Mouse (Mus musculus) intestine, embryonic 16.5 days (tissue): ENCODE results near the gene Gtf2i. TPM values are rescaled to one million over a fixed set of nuclear protein-coding genes. Genes with fewer than 3 reads are reported as not detected.

Experiments used
- ATAC-seq: fragments of 200-750 bp; cut with Nextera tagmentation; 2 replicates; pipeline ENCODE4 v1.8.0; 2017; ENCODE audit warnings: moderate TSS enrichment, moderate library complexity
- H3K27ac ChIP-seq: fragments of 300-500 bp; sonication (generic); 2 replicates; pipeline ENCODE4 v1.5.1; 2014; ENCODE audit warnings: mild to moderate bottlenecking, low read length
- H3K27me3 ChIP-seq: fragments of 300-500 bp; sonication (generic); replicated peaks from 2 replicates; pipeline ENCODE4 v1.6.1; 2014; ENCODE audit warnings: low read length, control low read depth, mixed read lengths; ENCODE audit not compliant: control insufficient read depth, insufficient read depth
- H3K36me3 ChIP-seq: fragments of 300-500 bp; sonication (generic); 2 replicates; pipeline ENCODE4 v1.6.1; 2014; ENCODE audit warnings: low read length, control low read depth; ENCODE audit not compliant: control insufficient read depth, insufficient read depth
- H3K4me1 ChIP-seq: fragments of 300-500 bp; sonication (generic); 2 replicates; pipeline ENCODE4 v1.6.1; 2014; ENCODE audit warnings: low read length, control low read depth, mixed read lengths; ENCODE audit not compliant: control insufficient read depth, insufficient read depth
- H3K4me2 ChIP-seq: fragments of 300-500 bp; sonication (generic); 2 replicates; pipeline ENCODE4 v1.6.1; 2014; ENCODE audit warnings: low read depth, low read length, control low read depth
- H3K4me3 ChIP-seq: fragments of 300-500 bp; sonication (generic); 2 replicates; pipeline ENCODE4 v1.5.1; 2014; ENCODE audit warnings: mild to moderate bottlenecking, low read length
- H3K9ac ChIP-seq: fragments of 300-500 bp; sonication (generic); 2 replicates; pipeline ENCODE4 v1.6.1; 2014; ENCODE audit warnings: low read depth, low read length
- H3K9me3 ChIP-seq: fragments of 300-500 bp; sonication (generic); 2 replicates; pipeline ENCODE4 v1.6.1; 2016; ENCODE audit warnings: low read length, control low read depth; ENCODE audit not compliant: control insufficient read depth
- WGBS: fragments of 180-500 bp; shearing (Covaris S2); extraction: QIAGEN DNeasy Blood & Tissue Kit; methylation state at CpG from one replicate; pipeline ENCODE4 v1.1.7; 2014; 5-methylcytosine and 5-hydroxymethylcytosine counted together
- polyA plus RNA-seq: library from polyadenylated mRNA; unstranded; fragments of >200 nt; fragmentation: Nextera tagmentation; extraction: Ambion mirVana; gene quantifications from 2 replicates; pipeline ENCODE4 v1.2.1, GENCODE M21; 2015

Gtf2i gene
- polyA plus RNA-seq, 1 experiment from 2014 or later, result 86.7 TPM

DNA sequence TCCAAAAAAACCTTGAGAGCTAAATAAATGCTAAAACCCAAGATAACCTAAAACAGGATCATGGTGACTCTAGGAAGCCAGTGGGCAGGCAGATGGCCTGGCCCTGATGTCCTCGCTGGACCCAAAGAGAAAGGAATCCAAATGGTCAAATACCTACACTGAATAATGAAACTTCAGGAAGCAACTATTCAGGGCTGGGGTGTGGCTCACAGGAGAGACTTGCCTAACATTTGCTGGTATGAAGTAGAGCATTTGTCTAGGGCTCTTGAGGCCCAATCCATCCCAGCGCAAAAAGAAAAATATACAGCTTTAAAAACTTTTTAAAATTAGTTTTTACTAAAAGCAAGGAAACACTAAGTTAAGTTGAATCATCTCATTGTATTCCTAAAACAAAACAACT is 55.6 kb downstream of the Gtf2i start:
- no peaks in the 10 kb centered on the region for H3K9me3 ChIP-seq
- peaks cover 60% of the 10 kb centered on the region for H3K36me3 ChIP-seq
- ATAC-seq, result no peak
- H3K27ac ChIP-seq, result no peak overlapping the region
- WGBS, result 95% methylated on average over 2 of the region's 2 CpGs
- no peak overlapping the region for H3K4me3 ChIP-seq
- H3K4me2 ChIP-seq, result no peak overlapping the region
- no peaks in the 10 kb centered on the region for H3K27me3 ChIP-seq
- H3K9ac ChIP-seq, result no peak overlapping the region
- no peaks in the 10 kb centered on the region for H3K4me1 ChIP-seq

DNA sequence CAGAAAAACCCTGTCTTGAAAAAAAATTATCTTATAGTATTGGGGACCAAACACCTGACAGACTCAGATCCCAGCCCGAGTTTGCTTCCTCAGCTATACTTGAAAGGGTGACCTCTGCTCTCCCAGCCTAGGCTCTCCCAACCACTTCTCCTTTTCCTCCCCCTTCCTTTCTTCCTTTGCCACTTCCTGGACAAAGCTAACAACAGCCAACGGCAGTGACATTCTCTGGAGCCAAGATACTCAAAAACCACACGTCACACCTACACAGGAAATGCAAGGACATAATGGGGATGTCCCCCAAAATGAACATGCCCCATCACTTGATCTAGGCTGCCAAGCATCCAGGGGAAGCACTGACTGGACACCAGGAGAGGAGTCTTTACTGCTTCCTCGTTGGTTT is 56.2 kb downstream of the Gtf2i start:
- WGBS, result 83% methylated on average over 4 of the region's 4 CpGs
- peaks cover 59% of the 10 kb centered on the region for H3K36me3 ChIP-seq
- no peaks in the 10 kb centered on the region for H3K9me3 ChIP-seq
- ATAC-seq, result no peak
- no peaks in the 10 kb centered on the region for H3K4me1 ChIP-seq
- no peak overlapping the region for H3K4me3 ChIP-seq
- no peak overlapping the region for H3K27ac ChIP-seq
- no peak overlapping the region for H3K9ac ChIP-seq
- H3K27me3 ChIP-seq, result no peaks in the 10 kb centered on the region
- no peak overlapping the region for H3K4me2 ChIP-seq

DNA sequence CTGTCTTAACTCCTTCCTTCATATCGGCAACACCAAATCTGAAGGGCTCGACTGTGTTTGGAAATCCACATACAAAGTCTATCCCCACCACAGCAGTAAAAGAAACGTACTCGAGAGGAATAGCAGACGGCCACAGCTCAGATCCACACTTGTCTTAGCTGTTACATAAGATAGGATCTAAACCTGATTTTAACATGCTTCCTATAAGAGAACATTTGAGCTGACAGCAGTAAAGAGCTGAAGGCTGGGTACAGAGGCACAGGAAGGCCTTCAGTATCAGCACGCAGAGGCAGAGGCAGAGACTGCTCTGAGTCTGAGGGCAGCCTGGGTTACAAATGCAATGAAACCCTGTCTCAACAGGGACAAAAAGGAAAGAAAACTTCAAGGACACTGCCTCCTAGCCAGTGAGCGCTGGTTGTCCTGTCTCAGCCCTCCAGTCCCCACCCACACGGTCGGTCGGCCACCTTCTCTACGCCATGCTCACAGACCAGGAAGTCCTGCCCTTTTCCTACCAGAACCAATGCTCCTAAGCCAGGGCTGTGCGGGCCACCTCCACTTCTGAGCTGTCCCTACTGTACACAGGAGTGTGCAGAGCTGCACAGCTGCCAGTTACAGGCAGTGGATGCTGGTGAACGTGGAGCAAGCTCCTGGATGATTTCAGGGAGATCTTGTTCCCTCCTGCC is 57.1 kb downstream of the Gtf2i start:
- H3K27ac ChIP-seq, result no peak overlapping the region
- H3K4me1 ChIP-seq, result no peaks in the 10 kb centered on the region
- peaks cover 58% of the 10 kb centered on the region for H3K36me3 ChIP-seq
- WGBS, result 87% methylated on average over 13 of the region's 13 CpGs
- no peaks in the 10 kb centered on the region for H3K9me3 ChIP-seq
- H3K4me2 ChIP-seq, result no peak overlapping the region
- H3K4me3 ChIP-seq, result no peak overlapping the region
- no peak overlapping the region for H3K9ac ChIP-seq
- ATAC-seq, result no peak
- no peaks in the 10 kb centered on the region for H3K27me3 ChIP-seq

DNA sequence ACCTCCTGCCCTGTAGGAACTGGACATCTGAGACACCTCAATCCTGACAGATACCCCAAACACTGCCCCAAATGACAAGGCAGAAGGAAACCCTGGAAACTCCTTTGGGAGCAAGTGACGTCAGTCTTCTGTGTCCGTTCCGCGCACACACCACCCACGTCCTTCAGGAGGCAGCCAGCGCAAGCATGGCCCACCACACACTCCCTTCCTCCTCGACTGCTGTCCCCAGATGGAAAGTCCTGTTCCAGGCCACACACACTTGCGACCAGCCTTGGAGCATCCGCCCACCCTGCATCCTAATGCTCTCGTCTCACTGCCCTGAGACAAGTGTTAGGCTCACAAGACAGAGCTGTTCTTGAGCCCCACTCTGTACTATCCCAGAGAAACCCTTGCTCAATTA is 59.3 kb downstream of the Gtf2i start:
- no peak overlapping the region for H3K9ac ChIP-seq
- H3K27me3 ChIP-seq, result no peaks in the 10 kb centered on the region
- H3K4me2 ChIP-seq, result no peak overlapping the region
- no peak overlapping the region for H3K4me3 ChIP-seq
- H3K27ac ChIP-seq, result no peak overlapping the region
- no peaks in the 10 kb centered on the region for H3K9me3 ChIP-seq
- H3K36me3 ChIP-seq, result peaks cover 56% of the 10 kb centered on the region
- no peak for ATAC-seq
- H3K4me1 ChIP-seq, result no peaks in the 10 kb centered on the region
- WGBS, result 90% methylated on average over 10 of the region's 10 CpGs

DNA sequence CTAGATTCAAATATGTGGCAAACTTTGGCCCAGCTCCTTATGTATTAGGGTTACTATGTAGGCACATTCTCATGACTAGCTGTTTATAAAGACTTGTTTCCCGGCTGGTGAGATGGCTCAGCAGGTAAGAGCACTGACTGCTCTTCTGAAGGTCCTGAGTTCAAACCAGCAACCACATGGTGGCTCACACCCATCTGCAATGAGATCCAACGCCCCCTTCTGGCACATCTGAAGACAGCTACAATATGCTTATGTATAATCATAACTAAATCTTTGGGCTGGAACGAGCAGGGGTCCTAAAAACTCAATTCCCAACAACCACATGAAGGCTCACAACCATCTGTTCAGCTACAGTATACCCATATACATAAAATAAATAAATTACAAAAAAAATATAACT is 60.8 kb downstream of the Gtf2i start:
- no peaks in the 10 kb centered on the region for H3K27me3 ChIP-seq
- H3K9ac ChIP-seq, result no peak overlapping the region
- peaks cover 48% of the 10 kb centered on the region for H3K36me3 ChIP-seq
- H3K4me3 ChIP-seq, result no peak overlapping the region
- H3K27ac ChIP-seq, result no peak overlapping the region
- H3K4me2 ChIP-seq, result no peak overlapping the region
- 73% methylated on average over 3 of the region's 3 CpGs for WGBS
- no peaks in the 10 kb centered on the region for H3K4me1 ChIP-seq
- H3K9me3 ChIP-seq, result no peaks in the 10 kb centered on the region
- ATAC-seq, result no peak

DNA sequence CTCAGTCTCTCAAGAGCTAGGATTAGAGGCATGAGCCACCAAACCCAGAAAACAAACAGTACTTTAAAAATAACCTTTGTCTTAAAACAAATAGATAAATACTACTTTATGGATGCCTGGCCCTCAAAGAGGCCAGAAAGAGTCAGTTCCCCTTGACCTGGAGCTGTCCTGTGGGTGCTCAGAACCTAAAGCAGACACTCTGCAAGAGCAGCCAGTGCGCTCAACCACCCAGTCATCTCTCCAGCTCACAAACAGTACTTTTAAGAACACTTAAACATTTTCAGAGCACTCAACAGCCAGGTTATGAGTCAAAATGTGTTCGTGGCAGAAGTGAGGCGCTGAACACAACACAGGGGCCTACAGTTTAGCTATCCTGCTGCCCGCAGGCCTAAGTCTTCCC is 63.5 kb downstream of the Gtf2i start:
- no peak overlapping the region for H3K9ac ChIP-seq
- H3K36me3 ChIP-seq, result peaks cover 61% of the 10 kb centered on the region
- no peak overlapping the region for H3K4me2 ChIP-seq
- H3K27me3 ChIP-seq, result no peaks in the 10 kb centered on the region
- H3K4me1 ChIP-seq, result no peaks in the 10 kb centered on the region
- H3K27ac ChIP-seq, result no peak overlapping the region
- ATAC-seq, result no peak
- no peak overlapping the region for H3K4me3 ChIP-seq
- WGBS, result 95% methylated on average over 4 of the region's 4 CpGs
- H3K9me3 ChIP-seq, result no peaks in the 10 kb centered on the region

DNA sequence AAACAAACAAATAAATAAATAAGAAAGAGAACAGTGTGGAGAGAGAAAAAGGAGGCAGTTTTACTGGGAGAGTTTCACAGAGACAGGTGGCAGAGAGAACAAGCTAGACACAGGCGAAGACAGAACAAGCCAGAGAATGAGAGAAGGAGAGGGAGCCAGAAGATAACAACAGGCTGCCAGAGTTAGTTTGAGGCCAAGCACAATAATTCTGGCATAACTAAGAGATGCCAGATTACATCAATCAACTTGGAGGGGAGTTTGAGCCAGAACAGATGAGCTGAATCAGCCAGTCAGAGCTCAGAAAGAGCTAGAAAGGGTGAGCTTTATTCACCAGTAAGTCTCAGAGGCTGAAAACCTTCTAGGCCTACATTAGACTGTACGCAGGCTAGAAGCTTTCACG is 64.0 kb downstream of the Gtf2i start:
- Histone ChIP-seq H3K4me2 (no peak overlapping the region), H3K9ac (no peak overlapping the region), H3K27ac (no peak overlapping the region), H3K9me3 (no peaks in the 10 kb centered on the region), H3K36me3 (peaks cover 59% of the 10 kb centered on the region), H3K4me3 (no peak overlapping the region), H3K4me1 (no peaks in the 10 kb centered on the region), H3K27me3 (no peaks in the 10 kb centered on the region)
- no peak for ATAC-seq
- WGBS, result 90% methylated on average over 3 of the region's 3 CpGs

DNA sequence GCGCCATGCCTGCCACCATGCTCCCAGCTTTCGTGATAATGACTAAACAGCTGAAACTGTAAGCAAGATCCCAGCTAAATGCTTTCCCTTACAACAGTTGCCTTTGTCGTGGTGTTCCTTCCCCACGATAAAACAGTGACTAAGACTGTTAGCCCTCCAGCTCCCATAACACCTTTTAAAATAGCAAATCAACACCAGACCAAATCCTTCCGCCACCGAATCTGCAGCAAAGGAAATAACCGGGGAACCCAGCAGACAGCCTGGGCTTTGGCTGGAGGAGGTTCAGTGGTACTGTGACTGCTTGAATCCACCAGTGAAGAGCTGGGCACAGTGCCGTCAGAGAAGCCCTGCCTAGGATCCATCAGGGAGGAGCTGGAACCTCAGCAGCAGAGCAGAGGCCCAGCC is 65.3 kb downstream of the Gtf2i start:
- Histone ChIP-seq H3K27me3 (no peaks in the 10 kb centered on the region), H3K9ac (no peak overlapping the region), H3K4me2 (no peak overlapping the region), H3K4me1 (no peaks in the 10 kb centered on the region), H3K4me3 (no peak overlapping the region), H3K9me3 (no peaks in the 10 kb centered on the region), H3K36me3 (peaks cover 59% of the 10 kb centered on the region), H3K27ac (no peak overlapping the region)
- no peak for ATAC-seq
- 85% methylated on average over 8 of the region's 8 CpGs for WGBS

DNA sequence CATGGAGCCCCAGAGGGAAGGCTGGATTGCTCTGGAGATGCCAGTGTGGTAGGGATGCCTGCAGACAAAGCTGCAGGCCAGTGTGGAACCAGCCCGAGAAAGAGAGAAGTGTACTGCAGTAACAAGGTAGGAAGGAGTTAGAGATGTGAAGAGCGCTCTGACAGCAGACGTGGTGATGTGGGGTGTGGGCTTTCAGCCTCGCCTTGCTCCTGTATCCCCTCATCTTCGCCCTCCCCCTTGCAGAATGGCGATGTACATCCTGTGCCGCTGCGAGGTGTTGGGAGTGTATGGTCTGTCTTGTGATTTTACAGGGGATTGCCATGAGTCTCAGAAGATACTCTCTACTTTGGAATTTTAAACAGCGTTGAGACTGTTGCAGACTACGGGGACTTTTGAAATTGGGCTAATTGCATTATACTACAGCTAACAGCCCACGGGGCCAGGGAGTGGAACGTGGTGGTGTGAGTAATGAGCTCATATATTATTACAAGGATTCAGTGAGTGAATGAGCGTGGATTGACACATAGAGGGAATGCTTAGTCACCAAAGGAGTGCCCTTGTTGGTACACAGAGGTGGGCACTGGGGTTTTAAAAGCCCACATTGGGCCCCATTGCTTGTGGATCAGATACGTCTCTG is 65.8 kb downstream of the Gtf2i start:
- WGBS, result 91% methylated on average over 14 of the region's 14 CpGs
- H3K9me3 ChIP-seq, result no peaks in the 10 kb centered on the region
- H3K4me2 ChIP-seq, result no peak overlapping the region
- H3K27me3 ChIP-seq, result no peaks in the 10 kb centered on the region
- H3K4me3 ChIP-seq, result no peak overlapping the region
- H3K36me3 ChIP-seq, result peaks cover 61% of the 10 kb centered on the region
- H3K9ac ChIP-seq, result no peak overlapping the region
- no peak overlapping the region for H3K27ac ChIP-seq
- no peak for ATAC-seq
- H3K4me1 ChIP-seq, result no peaks in the 10 kb centered on the region

DNA sequence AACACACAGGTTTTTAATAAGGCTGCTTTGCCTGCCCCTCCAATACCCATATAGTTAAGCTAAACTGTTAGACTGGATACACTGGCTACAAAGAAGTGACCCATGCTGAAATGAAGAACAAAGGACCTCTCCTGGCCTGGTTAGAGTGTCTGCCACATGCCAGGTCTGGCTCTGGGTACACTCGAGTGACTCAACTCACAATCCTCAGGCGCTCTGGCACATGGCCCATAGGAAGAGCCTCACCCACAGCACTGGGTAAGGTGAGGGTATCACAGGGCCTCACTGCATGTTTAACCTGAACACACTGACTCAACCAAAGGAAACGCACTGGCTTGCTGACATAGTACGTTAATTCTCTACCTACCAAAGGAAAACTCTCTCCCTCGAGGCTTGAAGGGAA is 68.4 kb downstream of the Gtf2i start:
- Histone ChIP-seq H3K27ac (no peak overlapping the region), H3K36me3 (peaks cover 52% of the 10 kb centered on the region), H3K9ac (no peak overlapping the region), H3K27me3 (no peaks in the 10 kb centered on the region), H3K4me2 (no peak overlapping the region), H3K4me1 (no peaks in the 10 kb centered on the region), H3K4me3 (no peak overlapping the region), H3K9me3 (no peaks in the 10 kb centered on the region)
- 94% methylated on average over 5 of the region's 5 CpGs for WGBS
- no peak for ATAC-seq
